Mouse (Mus musculus): ENCODE results near the gene Pgpep1.
A peak's percentile ranks its signal among the peaks of the same experiment; 100 is the strongest.

Gene Pgpep1

DNA sequence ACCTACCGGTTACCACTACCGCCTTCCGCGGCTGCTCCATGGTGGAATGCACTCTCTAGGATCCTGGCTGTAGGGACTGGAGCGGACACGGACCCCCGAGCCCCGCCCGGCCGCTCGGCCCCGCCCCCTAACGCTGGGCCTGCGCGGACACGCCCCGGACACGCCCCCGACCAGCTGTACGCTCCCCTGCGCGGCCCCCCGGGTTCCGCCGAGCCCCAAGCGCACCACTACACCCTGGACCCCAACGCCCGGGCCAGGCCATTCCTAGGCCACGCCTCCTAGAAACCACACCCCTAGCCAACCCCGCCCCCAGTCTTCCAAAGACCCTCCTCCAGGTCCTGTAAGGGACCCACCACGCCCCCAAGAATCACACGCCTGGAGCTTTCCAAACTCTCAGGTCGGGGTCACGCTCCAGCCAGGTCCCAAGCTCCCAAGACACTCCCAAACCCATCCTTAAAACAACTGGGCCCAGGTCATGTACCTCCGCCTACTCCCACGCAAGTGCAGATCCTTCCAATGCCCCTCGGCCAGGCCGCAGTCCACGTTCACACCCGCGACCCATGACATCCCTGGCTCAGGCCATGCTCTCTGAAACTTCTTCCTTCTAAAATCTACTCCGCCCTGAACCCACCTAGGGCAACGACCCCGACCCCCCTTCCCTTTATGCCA is 450 bp downstream of the Pgpep1 start:
- DNase-seq (ENCODE audit: low spot score in 2 of 2), result peak; percentile 81 to 90

GRCm38 (mm10) chr8:70658897-70659603 is 1.1 kb downstream of the Pgpep1 start:
- no peak for DNase-seq (ENCODE audit: low spot score in 2 of 2)

GRCm38 (mm10) chr8:70657739-70658138 is 2.4 kb downstream of the Pgpep1 start:
- DNase-seq (ENCODE audit: low spot score in 2 of 2), result no peak

DNA sequence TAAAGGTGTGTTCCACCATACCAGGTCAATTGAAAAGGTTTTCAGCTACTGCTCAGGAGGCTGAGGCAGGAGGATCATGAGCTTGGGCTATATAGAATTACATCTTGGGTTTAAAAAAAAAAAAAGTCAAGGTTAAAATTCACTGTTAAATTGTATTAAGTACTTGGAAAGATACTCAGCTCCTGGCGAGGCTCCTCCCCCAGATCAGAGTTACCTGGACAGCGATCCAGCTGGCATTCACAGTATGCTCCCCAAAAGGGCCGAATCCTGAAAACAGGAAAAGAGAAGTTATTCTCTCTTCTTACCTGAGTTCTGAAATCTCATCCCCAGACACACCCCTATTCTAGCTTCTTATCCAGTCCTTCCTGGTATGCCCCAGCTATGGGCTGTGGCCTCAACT is 3.0 kb downstream of the Pgpep1 start:
- no peak for DNase-seq (ENCODE audit: low spot score in 2 of 2)

DNA sequence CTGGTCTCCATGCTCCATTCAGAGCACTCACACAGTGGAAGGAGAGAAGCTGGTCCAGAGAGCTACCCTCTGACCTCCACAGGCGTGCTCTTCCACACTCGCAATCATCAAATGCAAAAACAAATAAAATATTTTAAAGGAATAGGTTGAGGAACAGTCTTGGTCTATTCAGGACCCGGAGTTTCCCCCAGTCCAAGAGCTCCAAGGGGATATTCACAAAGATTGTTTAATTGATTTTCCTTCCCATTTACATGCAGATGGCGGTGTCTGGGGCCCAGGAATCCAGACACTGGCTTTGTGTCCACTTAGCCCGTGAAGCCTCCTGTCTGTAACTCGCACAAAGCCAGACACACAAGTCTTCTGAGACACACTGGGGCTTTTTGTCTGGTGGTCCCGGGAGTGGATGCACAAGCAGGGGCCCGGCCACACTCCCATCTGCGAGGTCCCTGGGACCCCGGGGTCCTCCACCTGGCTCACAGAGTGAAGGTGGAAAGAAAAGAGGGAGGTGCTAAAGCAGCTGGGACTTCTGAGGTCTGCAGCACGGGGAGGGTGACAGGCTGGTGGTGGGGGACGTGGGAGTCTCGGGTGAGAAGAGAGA is 3.9 kb downstream of the Pgpep1 start:
- DNase-seq (ENCODE audit: low spot score in 2 of 2), result no peak

- DNase-seq (ENCODE audit: low spot score in 2 of 2), result no peak
These were observed 4.7 kb downstream of the Pgpep1 start for GRCm38 (mm10) chr8:70655469-70655868.

DNA sequence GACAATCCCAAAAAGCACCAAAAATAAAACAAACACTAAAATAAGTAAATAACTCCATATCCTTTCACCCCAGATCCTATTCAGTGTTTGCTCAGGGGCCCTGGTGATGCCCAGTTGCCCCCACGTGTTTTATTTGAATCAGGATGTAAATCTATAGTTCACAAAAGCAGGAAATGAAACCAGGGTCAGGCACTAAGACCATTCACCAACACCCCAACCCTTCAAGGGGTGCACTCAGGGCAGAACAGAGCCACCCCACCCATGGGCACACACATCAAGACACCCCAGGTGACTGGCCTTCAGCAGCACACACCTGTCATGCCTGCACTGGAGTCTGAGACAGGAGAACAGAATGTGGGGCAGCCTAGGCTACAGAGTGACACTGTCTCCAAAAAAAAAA is 6.1 kb downstream of the Pgpep1 start:
- DNase-seq (ENCODE audit: low spot score in 2 of 2), result no peak

DNA sequence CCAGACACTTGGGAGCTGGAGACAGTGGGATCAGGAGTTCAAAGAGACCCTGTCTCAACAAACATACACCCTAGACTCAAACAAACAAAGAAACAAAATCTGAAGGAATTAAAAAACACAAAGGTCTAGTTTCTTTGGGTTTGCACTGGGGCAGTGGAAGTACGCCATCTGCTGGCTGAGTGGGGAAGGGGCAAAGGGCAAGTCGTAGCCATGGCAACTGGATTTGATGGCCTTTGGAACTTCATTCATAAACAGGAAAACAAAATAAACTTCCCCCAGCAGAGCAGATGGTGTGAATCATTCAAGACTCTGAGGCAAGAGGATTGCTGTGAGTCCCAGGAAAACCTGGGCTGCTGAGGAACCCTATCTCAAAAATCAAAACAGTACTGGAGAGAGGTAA is 7.0 kb downstream of the Pgpep1 start:
- peak in 1 of 2 experiments; percentile 64 for DNase-seq (ENCODE audit: low spot score in 2 of 2)

- no peak for DNase-seq (ENCODE audit: low spot score in 2 of 2)
These were observed 9.8 kb downstream of the Pgpep1 start for GRCm38 (mm10) chr8:70650351-70650750.

DNA sequence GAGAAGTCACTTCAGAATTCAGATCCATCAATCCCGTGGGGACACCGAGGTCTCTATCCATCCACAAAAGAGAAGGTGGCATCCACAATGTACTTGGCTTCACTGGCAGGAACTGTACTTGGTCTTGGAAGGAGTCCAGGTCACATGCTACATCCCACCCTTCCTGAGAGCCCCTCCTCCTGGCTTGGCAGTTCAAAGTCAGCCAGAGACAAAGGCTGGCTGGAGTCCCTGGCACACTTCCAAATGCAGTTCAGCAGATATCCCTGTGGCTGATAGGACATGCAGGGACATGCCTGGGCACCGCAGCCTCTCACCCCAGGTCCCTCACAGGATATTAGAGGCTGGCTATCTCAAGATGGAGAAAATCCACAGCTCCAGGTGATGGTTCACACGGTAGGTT is 10.9 kb downstream of the Pgpep1 start:
- DNase-seq (ENCODE audit: low spot score in 2 of 2), result peak; percentile 65 to 82

DNA sequence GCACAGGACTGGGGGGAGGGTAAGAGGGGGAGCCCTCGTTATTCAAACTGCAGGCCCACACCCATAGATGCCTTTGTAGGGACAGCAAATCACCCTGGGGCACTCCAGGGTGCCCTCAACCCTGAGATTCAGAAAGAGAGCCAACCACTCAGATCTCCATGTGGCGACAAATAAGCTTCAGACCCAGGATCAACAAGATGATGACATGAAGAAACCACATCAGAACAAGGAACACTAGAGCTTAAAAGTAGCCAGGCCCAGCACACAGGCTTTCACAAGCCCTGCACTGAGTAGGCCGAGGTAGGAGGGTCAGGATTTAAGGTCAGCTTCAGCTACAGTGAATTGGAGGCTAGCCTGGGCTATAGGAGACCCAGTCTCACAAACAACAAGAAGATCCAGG is 11.3 kb downstream of the Pgpep1 start:
- DNase-seq (ENCODE audit: low spot score in 2 of 2), result no peak

- DNase-seq (ENCODE audit: low spot score in 2 of 2), result no peak
These were observed 12.1 kb downstream of the Pgpep1 start for GRCm38 (mm10) chr8:70648164-70648442.

DNA sequence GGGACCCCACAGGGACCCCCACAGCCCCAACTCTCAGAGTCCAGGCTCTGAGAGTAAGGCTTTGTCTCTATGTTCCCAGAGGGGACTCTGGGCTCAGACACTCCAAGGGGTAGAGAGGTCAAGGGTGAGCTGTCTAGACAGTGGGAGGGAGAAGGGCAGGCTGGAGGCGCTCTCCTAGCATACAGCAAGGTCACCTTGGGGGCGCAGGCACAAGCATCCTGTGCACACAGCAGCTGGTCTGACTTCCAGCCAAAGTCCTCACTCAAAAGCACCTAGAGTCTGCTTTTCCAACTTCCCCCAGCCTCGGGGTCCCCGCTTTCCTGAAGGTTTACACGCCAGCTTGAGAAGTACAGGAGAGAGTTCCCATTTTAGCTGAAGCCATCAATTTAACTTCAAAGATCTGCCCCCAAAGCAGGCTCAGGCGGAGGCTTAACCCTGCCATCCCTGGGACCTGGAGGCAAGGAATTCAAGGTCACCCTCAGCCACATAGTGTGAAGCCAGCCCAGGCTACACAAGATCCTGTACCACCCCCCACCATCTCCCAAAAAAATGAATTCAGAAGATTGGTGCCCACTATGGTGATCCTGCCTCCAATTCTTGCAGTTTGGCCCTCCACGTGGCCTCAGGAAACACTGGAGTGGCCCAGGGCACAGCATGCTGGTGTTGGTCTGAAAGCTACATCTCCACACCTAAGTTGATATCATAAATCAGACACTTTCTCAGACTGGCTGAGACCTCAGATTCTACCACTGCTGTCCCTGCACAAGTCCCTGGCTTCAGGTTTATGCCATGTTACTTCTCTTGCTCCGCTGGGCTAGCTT is 12.6 kb downstream of the Pgpep1 start:
- no peak for DNase-seq (ENCODE audit: low spot score in 2 of 2)

DNA sequence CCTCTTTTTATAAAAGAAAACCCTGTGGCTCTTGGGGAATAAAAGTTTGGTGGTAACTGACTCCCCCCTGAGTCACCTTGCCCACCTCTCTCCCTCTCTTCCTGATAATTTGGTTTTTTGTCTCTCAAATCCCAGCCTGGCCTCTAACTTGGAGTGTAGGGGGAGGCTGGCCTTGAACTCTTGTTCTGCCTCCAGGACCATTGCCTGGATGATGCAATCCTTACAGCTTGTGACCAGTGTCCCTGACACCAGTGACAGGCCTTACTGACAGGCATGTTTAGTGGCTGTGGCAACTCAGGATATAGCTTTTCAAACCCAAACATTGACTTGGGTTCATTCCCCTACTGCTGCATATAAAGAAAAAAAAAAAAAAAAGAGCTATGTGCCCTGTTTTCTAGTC is 13.4 kb downstream of the Pgpep1 start:
- DNase-seq (ENCODE audit: low spot score in 2 of 2), result no peak

GRCm38 (mm10) chr8:70646369-70646768 is 13.8 kb downstream of the Pgpep1 start:
- DNase-seq (ENCODE audit: low spot score in 2 of 2), result no peak

DNA sequence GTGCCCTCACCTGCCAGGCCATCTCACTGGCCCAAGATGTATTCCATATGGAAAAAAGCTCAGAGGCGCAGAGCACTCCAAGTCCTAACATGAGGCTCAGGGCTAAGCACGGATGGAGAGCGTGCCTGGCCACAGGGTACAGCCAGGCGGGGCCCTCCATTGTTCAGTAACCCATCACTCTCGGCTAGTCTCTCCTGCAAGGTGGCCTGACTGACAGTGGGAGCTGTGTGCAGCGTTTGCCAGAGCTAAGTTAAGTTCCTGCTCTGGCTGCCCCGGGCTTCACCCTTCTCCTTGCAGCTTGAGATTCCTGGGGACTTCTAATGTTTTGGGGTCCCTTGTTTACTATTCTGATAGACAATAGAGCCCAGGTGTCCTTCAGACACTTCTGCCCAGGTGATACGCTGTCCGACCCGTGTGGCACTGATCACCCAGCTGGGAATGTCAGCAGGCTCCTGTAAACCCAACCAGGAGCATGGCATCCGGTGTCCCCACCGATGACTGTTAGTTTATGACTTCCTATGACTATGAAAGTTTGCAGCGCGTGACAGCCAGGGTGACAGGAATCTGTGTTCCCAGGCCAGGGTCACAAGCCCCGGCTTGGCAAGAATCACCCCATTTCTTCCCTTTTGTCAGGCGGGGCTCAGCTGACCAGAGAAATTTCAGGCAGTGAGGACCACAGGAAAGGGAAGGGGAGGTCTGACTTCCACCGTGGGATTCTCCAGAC is 14.5 kb downstream of the Pgpep1 start:
- no peak for DNase-seq (ENCODE audit: low spot score in 2 of 2)

DNA sequence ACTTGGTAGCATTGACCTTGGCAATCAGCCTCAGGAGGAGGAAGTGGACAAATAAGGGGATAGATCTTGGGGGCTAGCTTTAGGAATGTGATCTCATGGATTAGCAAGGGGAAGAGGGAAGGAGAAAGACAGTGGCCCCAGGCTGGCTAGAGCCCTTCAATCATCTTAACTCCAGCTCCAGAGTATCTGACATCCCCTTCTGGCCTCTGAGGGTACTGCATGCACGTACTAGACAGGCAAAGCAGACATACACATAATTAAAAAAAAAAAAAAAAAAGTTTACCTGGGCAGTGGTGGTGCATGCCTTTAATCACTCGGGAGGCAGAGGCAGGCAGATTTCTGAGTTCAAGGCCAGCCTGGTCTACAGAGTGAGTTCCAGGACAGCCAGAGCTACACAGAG is 16.1 kb downstream of the Pgpep1 start:
- DNase-seq (ENCODE audit: low spot score in 2 of 2), result no peak

DNA sequence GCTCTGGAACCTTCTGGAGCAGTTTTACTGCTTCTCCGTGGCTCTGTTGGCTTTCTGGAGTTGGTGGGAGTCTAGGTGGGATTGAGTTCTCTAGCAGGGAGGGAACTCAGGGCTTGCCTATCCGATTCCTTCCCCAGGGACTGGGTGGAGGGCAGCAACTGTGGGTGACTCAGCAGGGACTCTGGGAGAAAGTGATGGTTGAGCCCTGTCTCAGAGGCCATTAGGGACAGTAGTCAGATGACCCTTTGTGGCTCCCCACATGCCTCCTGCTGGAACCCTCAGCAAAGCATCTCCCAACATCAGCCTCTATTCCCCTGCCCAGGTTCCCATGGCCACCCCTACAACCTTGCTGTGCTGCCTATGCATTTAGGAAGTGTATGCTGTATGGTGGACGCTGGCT is 17.2 kb downstream of the Pgpep1 start:
- no peak for DNase-seq (ENCODE audit: low spot score in 2 of 2)

- DNase-seq (ENCODE audit: low spot score in 2 of 2), result no peak
These were observed 21.4 kb downstream of the Pgpep1 start for GRCm38 (mm10) chr8:70638752-70639151.

- DNase-seq (ENCODE audit: low spot score in 2 of 2), result no peak
These were observed 23.4 kb downstream of the Pgpep1 start for GRCm38 (mm10) chr8:70636838-70637237.

DNA sequence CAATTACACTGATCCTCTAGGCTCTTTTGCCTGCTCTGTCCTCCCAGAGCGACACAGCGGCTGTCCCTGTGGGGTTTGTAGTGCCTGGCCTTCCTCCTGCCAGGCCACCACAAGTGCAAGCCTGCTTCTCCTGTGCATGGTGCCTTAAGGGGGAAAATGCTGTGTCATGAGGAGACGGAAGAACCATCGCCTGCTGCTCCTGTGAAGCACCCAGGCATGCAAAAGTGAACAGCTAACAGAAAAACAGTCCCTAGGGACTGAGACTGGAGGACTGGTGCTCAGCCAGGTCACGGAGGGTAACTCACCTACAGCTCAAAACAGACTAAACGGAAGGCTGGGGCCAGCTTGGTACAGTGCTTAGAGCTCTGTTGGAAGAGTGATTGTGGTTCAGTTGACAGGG is 24.7 kb downstream of the Pgpep1 start:
- no peak for DNase-seq (ENCODE audit: low spot score in 2 of 2)

- peak in 1 of 2 experiments; percentile 66 for DNase-seq (ENCODE audit: low spot score in 2 of 2)
These were observed 26.1 kb downstream of the Pgpep1 start for GRCm38 (mm10) chr8:70634066-70634465.
